ENCODE assay signal across 15 mouse cellular contexts in the genomic region with DNA sequence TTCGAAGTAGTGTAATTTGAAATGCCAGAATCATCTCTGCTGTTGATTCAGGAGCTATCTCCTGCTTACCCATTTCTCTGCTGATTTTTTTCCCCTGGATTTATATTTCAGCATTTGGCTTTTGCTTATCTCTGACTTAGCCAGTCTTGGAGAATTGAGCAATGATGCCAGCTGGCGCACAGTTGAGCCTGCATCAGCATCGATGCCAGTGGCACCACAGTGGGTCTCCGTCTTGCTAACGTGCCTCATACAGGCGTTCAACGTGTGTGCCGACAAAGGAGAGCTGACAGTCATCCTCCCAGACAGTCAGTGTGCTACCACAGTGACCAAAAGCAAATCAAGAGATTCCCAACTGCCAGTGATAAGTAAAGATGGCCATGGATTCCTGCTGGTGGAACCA. TPM values are rescaled to one million over a fixed set of nuclear protein-coding genes. Genes with fewer than 3 reads are reported as not detected.
DNase-seq lines count a peak whose midpoint lies in the region.
"Had no signal": no experiment of that assay in that cellular context is flagged by ENCODE, and none has a peak within 500 bp of the region (broad histone marks: within the 10 kb centered on the region; RNA-seq: fewer than 3 reads in every experiment).

No protein-coding gene starts in this region.

- DNase-seq in left cerebral cortex, postnatal 4 days: peak; percentile 86
- DNase-seq in left cerebral cortex, postnatal 14 days (ENCODE audit: low spot score in 2 of 2): no peak
- DNase-seq in cerebellum, adult 11 months: peak; percentile 11
- DNase-seq in cerebellum, adult 8-10 months: peak; percentile 18
- DNase-seq in cerebellum, postnatal 25 days: peak; percentile 73 to 81
- DNase-seq in left cerebral cortex, postnatal 36 days (ENCODE audit: low spot score in 2 of 2): no peak
- no peak for DNase-seq in gastrocnemius, adult 8-10 months (ENCODE audit: low spot score in 2 of 2)
- DNase-seq in retina, postnatal 1 day: no peak
- DNase-seq: B cell, adult 2 months; gastrocnemius, postnatal 36 days; heart, adult 2 months; heart, postnatal 10 days; kidney, adult 2 months; kidney, postnatal 4 days had no signal

- intact Hi-C loops in left cerebral cortex, postnatal 4 days (cut with DNase I): no loop called here
- intact Hi-C loops in left cerebral cortex, postnatal 14 days (cut with DNase I): no loop called here
- intact Hi-C loops in left cerebral cortex, postnatal 36 days (cut with DNase I): no loop called here

RNA-seq across cellular contexts. Expression of a gene that starts 8.4 kb away (rescaled TPM):
- total RNA-seq in left cerebral cortex, postnatal 4 days (2021): 10 to 100 TPM; 42.1 to 42.5 TPM
- 10 to 100 TPM; 28.1 to 32.4 TPM for total RNA-seq in left cerebral cortex, postnatal 14 days (2021)
- total RNA-seq in left cerebral cortex, postnatal 36 days (2021): 10 to 100 TPM; 23.9 to 32.7 TPM
- total RNA-seq in gastrocnemius, adult 8-10 months (2022): 1 to 10 TPM; 6.6 to 8.7 (median 7.8) TPM

RNA-seq across cellular contexts. Expression of a gene that starts 30.6 kb away (rescaled TPM):
- total RNA-seq in left cerebral cortex, postnatal 4 days (2021): 10 to 100 TPM; 51.4 to 58.0 TPM
- 10 to 100 TPM; 89.4 to 90.2 TPM for total RNA-seq in left cerebral cortex, postnatal 14 days (2021)
- total RNA-seq in left cerebral cortex, postnatal 36 days (2021): 10 to 100 TPM; 73.0 to 73.3 TPM
- under 1 TPM in 1 of 4 experiments, not detected in 3; 0.27 TPM for total RNA-seq in gastrocnemius, adult 8-10 months (2022)
- total RNA-seq: gastrocnemius, postnatal 36 days; heart, adult 2 months; megakaryocyte progenitor cell, adult 5-6 weeks had no signal

Comparison
In these comparisons a context has a peak if more than half of its experiments do, and no peak if none do; other contexts are left out.
1. DNase-seq: peak in left cerebral cortex, postnatal 4 days (single experiment), cerebellum, adult 11 months (single experiment), cerebellum, adult 8-10 months (single experiment) and cerebellum, postnatal 25 days (2 of 2); none in left cerebral cortex, postnatal 14 days (0 of 2), left cerebral cortex, postnatal 36 days (0 of 2), gastrocnemius, adult 8-10 months (0 of 2) and retina, postnatal 1 day (single experiment).
2. RNA of a gene that starts 30.6 kb away (total RNA-seq): 89.4 to 90.2 TPM in left cerebral cortex, postnatal 14 days, 73.0 to 73.3 TPM in left cerebral cortex, postnatal 36 days and 51.4 to 58.0 TPM in left cerebral cortex, postnatal 4 days; 0.27 TPM in gastrocnemius, adult 8-10 months; every median in the first group is over 10 times any median in the second.